Mouse (Mus musculus) right cerebral cortex, postnatal 4 days (tissue): Measurements from ENCODE around the gene Rasgef1b.

Experiments used
- DNase-seq: peaks from one replicate; pipeline ENCODE4 v3.0.0-alpha.2; 2022

The Rasgef1b gene

GRCm38 (mm10) chr5:99174608-99175385 is 554.1 kb downstream of the Rasgef1b start:
- no peak for DNase-seq

DNA sequence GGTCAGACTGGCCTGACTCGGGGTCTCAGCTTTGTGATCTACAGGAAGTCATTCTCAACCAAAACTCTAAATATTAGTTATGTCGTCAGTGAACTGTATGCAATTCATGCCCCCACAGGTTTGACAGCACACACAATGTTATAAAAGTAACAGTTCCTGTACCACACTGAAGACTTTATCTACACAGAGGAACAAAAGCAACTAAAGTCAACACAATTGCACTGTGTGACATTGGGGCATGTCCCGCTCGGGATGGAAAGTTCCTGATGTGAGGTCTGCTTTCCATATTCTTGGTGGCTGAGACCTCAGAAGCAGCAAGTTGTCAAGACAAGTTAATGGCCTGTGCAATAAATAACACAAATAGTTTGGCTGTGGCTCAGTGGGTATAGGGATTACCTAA is 559.0 kb downstream of the Rasgef1b start:
- DNase-seq = no peak

DNA sequence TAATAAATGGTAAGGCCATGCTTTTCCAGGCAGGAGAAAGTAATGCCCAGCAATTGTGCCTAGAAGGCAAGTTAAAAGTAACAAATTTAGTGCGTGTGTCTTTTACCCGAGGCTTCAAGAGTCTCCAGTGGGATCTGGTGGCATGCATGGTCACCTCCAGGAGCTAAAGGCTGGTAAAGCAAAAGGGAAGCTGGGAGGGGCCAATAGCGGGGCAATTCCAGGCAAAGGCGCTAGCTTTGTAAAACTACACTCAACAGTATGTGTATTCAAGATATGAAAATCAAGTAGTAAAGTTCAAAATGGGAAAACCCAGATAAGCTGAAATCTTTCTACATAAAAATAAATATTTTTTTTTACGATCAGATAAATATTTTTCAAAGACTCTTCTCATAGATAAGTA is 561.1 kb downstream of the Rasgef1b start:
- DNase-seq = no peak
